Mouse (Mus musculus) 3134 (cell line): ENCODE data around the gene Vps13d.
"Not testable (repeated sequence)": the region's sequence is repeated elsewhere in the genome, so short reads cannot be mapped to it uniquely, and the experiment has no call there.

Experiments
- DNase-seq: peaks from one replicate; pipeline ENCODE4 v3.0.0-alpha.2; 2011; ENCODE audit warnings: low spot score; ENCODE audit not compliant: insufficient read length; ENCODE audit errors: extremely low read depth

Gene Vps13d

GRCm38 (mm10) chr4:145213999-145214785, 19.4 kb upstream of the Vps13d start:
- DNase-seq: peak; percentile 81

- DNase-seq: no peak
Measured at GRCm38 (mm10) chr4:145211076-145211475, 16.3 kb upstream of the Vps13d start.

GRCm38 (mm10) chr4:145210564-145210963, 15.8 kb upstream of the Vps13d start:
- DNase-seq: no peak

GRCm38 (mm10) chr4:145209690-145210088, 14.9 kb upstream of the Vps13d start:
- no peak for DNase-seq

- no peak for DNase-seq
Measured at GRCm38 (mm10) chr4:145209076-145209689, 14.4 kb upstream of the Vps13d start.

GRCm38 (mm10) chr4:145207718-145208371, 13.0 kb upstream of the Vps13d start:
- no peak for DNase-seq

- DNase-seq: no peak
Measured at GRCm38 (mm10) chr4:145204779-145205178, 10.0 kb upstream of the Vps13d start.

- DNase-seq: no peak
Measured at GRCm38 (mm10) chr4:145203305-145203704, 8.5 kb upstream of the Vps13d start.

- no peak for DNase-seq
Measured at GRCm38 (mm10) chr4:145201424-145201823, 6.6 kb upstream of the Vps13d start.

GRCm38 (mm10) chr4:145199982-145200699, 5.3 kb upstream of the Vps13d start:
- DNase-seq: no peak

- no peak for DNase-seq
Measured at GRCm38 (mm10) chr4:145196586-145196985, 1.8 kb upstream of the Vps13d start.

GRCm38 (mm10) chr4:145195172-145195571, 367 bp upstream of the Vps13d start:
- DNase-seq: no peak

GRCm38 (mm10) chr4:145193991-145194511, 754 bp downstream of the Vps13d start:
- DNase-seq: peak; percentile 69

- no peak for DNase-seq
Measured at GRCm38 (mm10) chr4:145193406-145193805, 1.4 kb downstream of the Vps13d start.

GRCm38 (mm10) chr4:145192686-145193085, 2.1 kb downstream of the Vps13d start:
- DNase-seq: no peak

- no peak for DNase-seq
Measured at GRCm38 (mm10) chr4:145188561-145188960, 6.2 kb downstream of the Vps13d start.

GRCm38 (mm10) chr4:145187619-145188018, 7.2 kb downstream of the Vps13d start:
- no peak for DNase-seq

- no peak for DNase-seq
Measured at GRCm38 (mm10) chr4:145178918-145179549, 15.8 kb downstream of the Vps13d start.

GRCm38 (mm10) chr4:145165542-145165941, 29.3 kb downstream of the Vps13d start:
- not testable (repeated sequence) for DNase-seq

- DNase-seq: no peak
Measured at GRCm38 (mm10) chr4:145164111-145164510, 30.7 kb downstream of the Vps13d start.
